Mouse (Mus musculus) activated CD4-positive, CD25-positive, alpha-beta regulatory T cell, adult 4 months (primary cell): ENCODE measurements at regions not wholly inside any gene's neighbourhood (a gene's known extent, or its start where the extent isn't known, plus 50 kb on each side); places are given as distances from the start of the nearest gene placed in this dataset.

Experiments
- ATAC-seq: one replicate; pipeline ENCODE4 v1.8.0; 2017

- no peak for ATAC-seq
Measured at GRCm38 (mm10) chr1:157013669-157014048, 74.2 kb upstream of the Ralgps2 start.

GRCm38 (mm10) chr1:157012950-157013668 lies 73.7 kb upstream of the Ralgps2 start:
- ATAC-seq: no peak

GRCm38 (mm10) chr1:157011226-157011625 lies 71.8 kb upstream of the Ralgps2 start:
- ATAC-seq: no peak

GRCm38 (mm10) chr1:157009427-157009826 lies 70.0 kb upstream of the Ralgps2 start:
- no peak for ATAC-seq

GRCm38 (mm10) chr1:157007891-157008730 lies 68.7 kb upstream of the Ralgps2 start:
- no peak for ATAC-seq

GRCm38 (mm10) chr1:157004312-157005074 lies 65.1 kb upstream of the Ralgps2 start:
- no peak for ATAC-seq

GRCm38 (mm10) chr1:157003034-157003433 lies 63.6 kb upstream of the Ralgps2 start:
- no peak for ATAC-seq

- no peak for ATAC-seq
Measured at GRCm38 (mm10) chr1:157002258-157002657, 62.8 kb upstream of the Ralgps2 start.

GRCm38 (mm10) chr1:157001008-157001660 lies 61.7 kb upstream of the Ralgps2 start:
- ATAC-seq: no peak

- ATAC-seq: no peak
Measured at GRCm38 (mm10) chr1:156999947-157000346, 60.5 kb upstream of the Ralgps2 start.

- no peak for ATAC-seq
Measured at GRCm38 (mm10) chr1:156999272-156999671, 59.8 kb upstream of the Ralgps2 start.

GRCm38 (mm10) chr1:156997476-156998305 lies 58.3 kb upstream of the Ralgps2 start:
- ATAC-seq: no peak

- ATAC-seq: no peak
Measured at GRCm38 (mm10) chr1:156997033-156997432, 57.6 kb upstream of the Ralgps2 start.

- ATAC-seq: no peak
Measured at GRCm38 (mm10) chr1:156996084-156996880, 56.9 kb upstream of the Ralgps2 start.

GRCm38 (mm10) chr1:156995180-156995951 lies 55.9 kb upstream of the Ralgps2 start:
- ATAC-seq: no peak

GRCm38 (mm10) chr1:156994644-156995016 lies 55.2 kb upstream of the Ralgps2 start:
- ATAC-seq: no peak

GRCm38 (mm10) chr1:156994005-156994643 lies 54.7 kb upstream of the Ralgps2 start:
- no peak for ATAC-seq

GRCm38 (mm10) chr1:156993105-156993504 lies 53.7 kb upstream of the Ralgps2 start:
- no peak for ATAC-seq

- ATAC-seq: no peak
Measured at GRCm38 (mm10) chr1:156992536-156992935, 53.1 kb upstream of the Ralgps2 start.
